Mouse (Mus musculus) olfactory bulb, adult 2 months (tissue): Measurements from ENCODE around the gene 4933428G20Rik.

Experiments used
- CTCF ChIP-seq: fragments of 200-500 bp; IDR thresholded peaks from 2 replicates; pipeline ENCODE4 v1.5.1; 2012; ENCODE audit warnings: low read depth, mild to moderate bottlenecking, low read length, moderate library complexity; ENCODE audit not compliant: insufficient read depth
- POLR2A ChIP-seq: fragments of 200-500 bp; IDR thresholded peaks from 2 replicates; pipeline ENCODE4 v1.6.1; 2012; ENCODE audit warnings: mild to moderate bottlenecking, low read depth, low read length, moderate library complexity; ENCODE audit not compliant: insufficient read depth

GRCm38 (mm10) chr11:97449601-97450293 is 50.4 kb downstream of the 4933428G20Rik start:
- TF ChIP-seq CTCF = no peak; the same call in 1 of the 2 replicates
- peak; percentile 63; the same call in 1 of the 2 replicates for TF ChIP-seq POLR2A
